Mouse (Mus musculus): ENCODE results near the gene Ptcra. TPM values are rescaled to one million over a fixed set of nuclear protein-coding genes. Genes with fewer than 3 reads are reported as not detected.

The Ptcra gene
- polyA plus RNA-seq, 1 experiment: 1.7 TPM

- H3K9me3 ChIP-seq (replicated peaks; ENCODE audit: control insufficient read depth, insufficient read depth, low read length, poor library complexity, severe bottlenecking): no peaks in the 10 kb centered on the region
- H3K4me1 ChIP-seq (ENCODE audit: control insufficient read depth, insufficient read depth, low read length): no peaks in the 10 kb centered on the region
- peak overlapping the region; percentile 81 for H3K9ac ChIP-seq (ENCODE audit: low read depth, poor library complexity, severe bottlenecking)
- peak overlapping the region; percentile 89 for H3K4me3 ChIP-seq (ENCODE audit: low read depth, low read length)
- TF ChIP-seq EP300 (IDR thresholded peaks at IDR 0.05; ENCODE audit: insufficient read depth, low read depth, low read length) (no peak), CTCF (IDR thresholded peaks at IDR 0.05; ENCODE audit: low read depth, low read length) (peak; percentile 17), POLR2A (IDR thresholded peaks at IDR 0.05; ENCODE audit: insufficient read depth, low read length) (peak; percentile 26)
- H3K27me3 ChIP-seq (ENCODE audit: control insufficient read depth, insufficient read depth, low read length, poor library complexity, severe bottlenecking): no peaks in the 10 kb centered on the region
- peaks cover 36% of the 10 kb centered on the region for H3K36me3 ChIP-seq (ENCODE audit: control insufficient read depth, insufficient read depth, low read length, poor library complexity, severe bottlenecking)
- H3K27ac ChIP-seq (ENCODE audit: insufficient read depth, low read length): peak overlapping the region; percentile 61
Measured at GRCm38 (mm10) chr17:46773278-46774130, 10.0 kb upstream of the Ptcra start.

- no peak for TF ChIP-seq CTCF (IDR thresholded peaks at IDR 0.05; ENCODE audit: low read depth, low read length)
- peak; percentile 65 for TF ChIP-seq POLR2A (IDR thresholded peaks at IDR 0.05; ENCODE audit: insufficient read depth, low read length)
- TF ChIP-seq EP300 (IDR thresholded peaks at IDR 0.05; ENCODE audit: insufficient read depth, low read depth, low read length): no peak
- peak within 1 kb of the TSS; percentile 81 for H3K9ac ChIP-seq (ENCODE audit: low read depth, poor library complexity, severe bottlenecking)
- H3K4me3 ChIP-seq (ENCODE audit: low read depth, low read length): peak within 1 kb of the TSS; percentile 89
- no peaks in the 10 kb centered on the region for H3K4me1 ChIP-seq (ENCODE audit: control insufficient read depth, insufficient read depth, low read length)
- H3K27ac ChIP-seq (ENCODE audit: insufficient read depth, low read length): peak within 1 kb of the TSS; percentile 58
- H3K36me3 ChIP-seq (ENCODE audit: control insufficient read depth, insufficient read depth, low read length, poor library complexity, severe bottlenecking): peaks cover 27% of the 10 kb centered on the region
- no peaks in the 10 kb centered on the region for H3K9me3 ChIP-seq (replicated peaks; ENCODE audit: control insufficient read depth, insufficient read depth, low read length, poor library complexity, severe bottlenecking)
- H3K27me3 ChIP-seq (ENCODE audit: control insufficient read depth, insufficient read depth, low read length, poor library complexity, severe bottlenecking): no peaks in the 10 kb centered on the region
Measured at GRCm38 (mm10) chr17:46772404-46773277, 9.1 kb upstream of the Ptcra start, which contains the start of gene 2310039H08Rik. Gene 2310039H08Rik, plus strand, starts transcription at chr17:46772635.

GRCm38 (mm10) chr17:46772038-46772403 lies 8.5 kb upstream of the Ptcra start:
- no peaks in the 10 kb centered on the region for H3K9me3 ChIP-seq (replicated peaks; ENCODE audit: control insufficient read depth, insufficient read depth, low read length, poor library complexity, severe bottlenecking)
- no peaks in the 10 kb centered on the region for H3K27me3 ChIP-seq (ENCODE audit: control insufficient read depth, insufficient read depth, low read length, poor library complexity, severe bottlenecking)
- 0 out of 2 replicates have a peak overlapping the region, but pooled peaks have one; percentile 25 for H3K27ac ChIP-seq (ENCODE audit: insufficient read depth, low read length)
- peak overlapping the region; percentile 89 for H3K4me3 ChIP-seq (ENCODE audit: low read depth, low read length)
- TF ChIP-seq CTCF (IDR thresholded peaks at IDR 0.05; ENCODE audit: low read depth, low read length) (no peak), EP300 (IDR thresholded peaks at IDR 0.05; ENCODE audit: insufficient read depth, low read depth, low read length) (no peak), POLR2A (IDR thresholded peaks at IDR 0.05; ENCODE audit: insufficient read depth, low read length) (no peak)
- no peaks in the 10 kb centered on the region for H3K4me1 ChIP-seq (ENCODE audit: control insufficient read depth, insufficient read depth, low read length)
- H3K36me3 ChIP-seq (ENCODE audit: control insufficient read depth, insufficient read depth, low read length, poor library complexity, severe bottlenecking): peaks cover 21% of the 10 kb centered on the region
- H3K9ac ChIP-seq (ENCODE audit: low read depth, poor library complexity, severe bottlenecking): peak overlapping the region; percentile 81

- peaks cover 19% of the 10 kb centered on the region for H3K36me3 ChIP-seq (ENCODE audit: control insufficient read depth, insufficient read depth, low read length, poor library complexity, severe bottlenecking)
- no peaks in the 10 kb centered on the region for H3K4me1 ChIP-seq (ENCODE audit: control insufficient read depth, insufficient read depth, low read length)
- H3K4me3 ChIP-seq (ENCODE audit: low read depth, low read length): peak overlapping the region; percentile 36
- 0 out of 2 replicates have a peak overlapping the region, but pooled peaks have one; percentile 25 for H3K27ac ChIP-seq (ENCODE audit: insufficient read depth, low read length)
- H3K9me3 ChIP-seq (replicated peaks; ENCODE audit: control insufficient read depth, insufficient read depth, low read length, poor library complexity, severe bottlenecking): no peaks in the 10 kb centered on the region
- no peaks in the 10 kb centered on the region for H3K27me3 ChIP-seq (ENCODE audit: control insufficient read depth, insufficient read depth, low read length, poor library complexity, severe bottlenecking)
- peak overlapping the region; percentile 81 for H3K9ac ChIP-seq (ENCODE audit: low read depth, poor library complexity, severe bottlenecking)
- TF ChIP-seq EP300 (IDR thresholded peaks at IDR 0.05; ENCODE audit: insufficient read depth, low read depth, low read length): no peak
- TF ChIP-seq POLR2A (IDR thresholded peaks at IDR 0.05; ENCODE audit: insufficient read depth, low read length): no peak
- TF ChIP-seq CTCF (IDR thresholded peaks at IDR 0.05; ENCODE audit: low read depth, low read length): no peak
Measured at GRCm38 (mm10) chr17:46771616-46772015, 8.1 kb upstream of the Ptcra start.

- Histone ChIP-seq H3K4me3 (ENCODE audit: low read depth, low read length) (no peak overlapping the region), H3K36me3 (ENCODE audit: control insufficient read depth, insufficient read depth, low read length, poor library complexity, severe bottlenecking) (peaks cover 13% of the 10 kb centered on the region)
Measured at GRCm38 (mm10) chr17:46771025-46771424, 7.5 kb upstream of the Ptcra start.

More at GRCm38 (mm10) chr17:46771025-46771424, 7.5 kb upstream of the Ptcra start:
- Histone ChIP-seq H3K27ac (ENCODE audit: insufficient read depth, low read length) (no peak overlapping the region), H3K27me3 (ENCODE audit: control insufficient read depth, insufficient read depth, low read length, poor library complexity, severe bottlenecking) (no peaks in the 10 kb centered on the region), H3K9ac (ENCODE audit: low read depth, poor library complexity, severe bottlenecking) (no peak overlapping the region), H3K9me3 (replicated peaks; ENCODE audit: control insufficient read depth, insufficient read depth, low read length, poor library complexity, severe bottlenecking) (no peaks in the 10 kb centered on the region), H3K4me1 (ENCODE audit: control insufficient read depth, insufficient read depth, low read length) (no peaks in the 10 kb centered on the region)
- no peak for TF ChIP-seq CTCF (IDR thresholded peaks at IDR 0.05; ENCODE audit: low read depth, low read length)
- TF ChIP-seq EP300 (IDR thresholded peaks at IDR 0.05; ENCODE audit: insufficient read depth, low read depth, low read length): no peak
- no peak for TF ChIP-seq POLR2A (IDR thresholded peaks at IDR 0.05; ENCODE audit: insufficient read depth, low read length)

Data from ES-Bruce4 (cell line).